Mouse (Mus musculus): ENCODE results near the gene Kif18a.

DNA sequence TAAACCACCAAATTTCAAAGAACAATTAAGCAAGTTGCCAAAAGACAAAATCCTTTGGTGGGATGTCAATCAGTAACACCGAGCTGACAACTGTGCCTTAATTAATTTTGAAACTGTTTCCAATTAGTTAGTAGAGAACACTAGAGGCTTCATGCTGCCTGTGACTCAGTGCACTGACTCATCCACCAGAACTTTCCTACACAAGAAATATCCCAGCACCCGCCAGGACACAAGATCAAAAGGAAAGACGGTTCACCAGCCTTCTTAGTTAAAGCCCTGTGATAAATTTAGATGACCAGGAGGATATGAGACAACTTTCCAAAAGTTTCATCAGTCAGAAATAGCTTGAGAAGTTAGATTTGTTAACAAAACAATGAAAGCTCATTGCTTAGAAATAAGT is 38.6 kb upstream of the Kif18a start:
- TF ChIP-seq CTCF (IDR thresholded peaks at IDR 0.05) (no peak), POLR2A (IDR thresholded peaks at IDR 0.05; ENCODE audit: insufficient read depth, low read depth, low read length) (no peak), EP300 (IDR thresholded peaks at IDR 0.05; ENCODE audit: insufficient read depth, low read depth, low read length) (no peak)
